Comparison of ENCODE assay signal across 13 mouse cellular contexts in genomic region chr12:99377069-99377468, GRCm38 (mm10).
A peak's percentile ranks its signal among the peaks of the same experiment; 100 is the strongest.
DNase-seq lines count a peak whose midpoint lies in the region; ATAC-seq and TF ChIP-seq lines count a peak whose summit lies in the region.
"Had no signal": no experiment of that assay in that cellular context is flagged by ENCODE, and none has a peak within 500 bp of the region (broad histone marks: within the 10 kb centered on the region; RNA-seq: fewer than 3 reads in every experiment).

No protein-coding gene starts in this region.

- TF ChIP-seq POLR2A in kidney, adult 2 months (IDR thresholded peaks at IDR 0.05; ENCODE audit: low read depth, low read length), result no peak

- WGBS in kidney, adult 2 months, result 37% methylated on average over 10 of the region's 10 CpGs
- 33% methylated on average over 10 of the region's 10 CpGs for WGBS in intestine, postnatal 0 days
- WGBS in neural tube, embryonic 15.5 days, result 86% methylated on average over 10 of the region's 10 CpGs

- H3K9me3 ChIP-seq in intestine, postnatal 0 days (ENCODE audit: control insufficient read depth), result no peaks in the 10 kb centered on the region
- H3K9me3 ChIP-seq in neural tube, embryonic 15.5 days (replicated peaks), result no peaks in the 10 kb centered on the region

- H3K27ac ChIP-seq in gastrocnemius, adult 2 months, result peak overlapping the region; percentile 81
- H3K27ac ChIP-seq in kidney, adult 2 months (ENCODE audit: insufficient read depth, low read depth, low read length), result no peak overlapping the region
- H3K27ac ChIP-seq in intestine, postnatal 0 days (ENCODE audit: low read depth, low read length), result peak overlapping the region; percentile 50
- no peak overlapping the region for H3K27ac ChIP-seq in neural tube, embryonic 15.5 days (replicated peaks)
- H3K27ac ChIP-seq: hindbrain, embryonic 14.5 days had no signal

- H3K27me3 ChIP-seq in kidney, adult 2 months (replicated peaks; ENCODE audit: control insufficient read depth, insufficient read depth, low read length), result no peaks in the 10 kb centered on the region
- no peaks in the 10 kb centered on the region for H3K27me3 ChIP-seq in intestine, postnatal 0 days (replicated peaks; ENCODE audit: control insufficient read depth, insufficient read depth, low read length)
- H3K27me3 ChIP-seq in neural tube, embryonic 15.5 days (replicated peaks), result no peaks in the 10 kb centered on the region

- no peak overlapping the region for H3K9ac ChIP-seq in intestine, postnatal 0 days (ENCODE audit: low read depth, low read length)
- H3K9ac ChIP-seq in neural tube, embryonic 15.5 days (replicated peaks), result no peak overlapping the region
- H3K9ac ChIP-seq: hindbrain, embryonic 14.5 days had no signal

- H3K4me1 ChIP-seq in kidney, adult 2 months (ENCODE audit: control insufficient read depth, insufficient read depth, low read length), result peaks cover 36% of the 10 kb centered on the region
- H3K4me1 ChIP-seq in intestine, postnatal 0 days (replicated peaks; ENCODE audit: control insufficient read depth, insufficient read depth, low read length), result no peaks in the 10 kb centered on the region
- H3K4me1 ChIP-seq in neural tube, embryonic 15.5 days, result peaks cover 64% of the 10 kb centered on the region

- peak; percentile 72 for ATAC-seq in intestine, postnatal 0 days
- ATAC-seq in neural tube, embryonic 15.5 days (ENCODE audit: low FRiP score), result no peak
- ATAC-seq: forebrain, embryonic 14.5 days had no signal

- no peaks in the 10 kb centered on the region for H3K36me3 ChIP-seq in kidney, adult 2 months (ENCODE audit: control insufficient read depth, insufficient read depth, low read length)
- H3K36me3 ChIP-seq in intestine, postnatal 0 days (ENCODE audit: control insufficient read depth, insufficient read depth), result peaks cover 11% of the 10 kb centered on the region
- no peaks in the 10 kb centered on the region for H3K36me3 ChIP-seq in neural tube, embryonic 15.5 days

- no peak overlapping the region for H3K4me3 ChIP-seq in gastrocnemius, adult 2 months
- H3K4me3 ChIP-seq in kidney, adult 2 months (ENCODE audit: insufficient read depth, low read depth, low read length), result no peak overlapping the region
- H3K4me3 ChIP-seq in intestine, postnatal 0 days (ENCODE audit: low read depth, low read length), result no peak overlapping the region
- H3K4me3 ChIP-seq in neural tube, embryonic 15.5 days (replicated peaks), result no peak overlapping the region

- TF ChIP-seq CTCF in gastrocnemius, adult 2 months (IDR thresholded peaks at IDR 0.05), result no peak
- no peak for TF ChIP-seq CTCF in kidney, adult 2 months (conservative IDR thresholded peaks at IDR 0.05; ENCODE audit: insufficient read depth, insufficient read length, low read depth, low read length)
- TF ChIP-seq CTCF in intestine, postnatal 0 days (IDR thresholded peaks at IDR 0.05; ENCODE audit: low read depth), result no peak

- intact Hi-C loops in gastrocnemius, adult 2 months (cut with DNase I), result loop anchor here (5.0 kb wide), 2 partner anchors 35 to 70 kb away; no protein-coding TSS in a partner anchor

- DNase-seq in gastrocnemius, adult 2 months, result peak; percentile 57
- DNase-seq in gastrocnemius, postnatal 10 days, result no peak
- peak; percentile 58 for DNase-seq in kidney, adult 2 months
- DNase-seq in kidney, postnatal 25 days, result no peak
- peak; percentile 22 for DNase-seq in 3134 (ENCODE audit: extremely low read depth, insufficient read length, low spot score)
- DNase-seq: adrenal gland, adult 2 months; cerebellum, postnatal 25 days; kidney, adult 9 months; lung, postnatal 14 days had no signal

- no peak overlapping the region for H3K4me2 ChIP-seq in intestine, postnatal 0 days (replicated peaks; ENCODE audit: low read depth)
- H3K4me2 ChIP-seq in neural tube, embryonic 15.5 days, result no peak overlapping the region
- H3K4me2 ChIP-seq: hindbrain, embryonic 14.5 days had no signal

Comparison
In these comparisons a context has a peak if more than half of its experiments do, and no peak if none do; other contexts are left out.
1. DNase-seq: peak in gastrocnemius, adult 2 months (single experiment), kidney, adult 2 months (single experiment) and 3134 (single experiment); none in gastrocnemius, postnatal 10 days (single experiment) and kidney, postnatal 25 days (0 of 2).
2. H3K27ac ChIP-seq: peak in gastrocnemius, adult 2 months (single experiment) and intestine, postnatal 0 days (single experiment); none in kidney, adult 2 months (single experiment) and neural tube, embryonic 15.5 days (single experiment).